Mouse (Mus musculus) spleen, adult 12 weeks (tissue): ENCODE results near the gene Epha8.

Experiments used
- DNase-seq: peaks from one replicate; pipeline ENCODE4 v3.0.0; 2022; ENCODE audit warnings: low spot score

Epha8 gene

DNA sequence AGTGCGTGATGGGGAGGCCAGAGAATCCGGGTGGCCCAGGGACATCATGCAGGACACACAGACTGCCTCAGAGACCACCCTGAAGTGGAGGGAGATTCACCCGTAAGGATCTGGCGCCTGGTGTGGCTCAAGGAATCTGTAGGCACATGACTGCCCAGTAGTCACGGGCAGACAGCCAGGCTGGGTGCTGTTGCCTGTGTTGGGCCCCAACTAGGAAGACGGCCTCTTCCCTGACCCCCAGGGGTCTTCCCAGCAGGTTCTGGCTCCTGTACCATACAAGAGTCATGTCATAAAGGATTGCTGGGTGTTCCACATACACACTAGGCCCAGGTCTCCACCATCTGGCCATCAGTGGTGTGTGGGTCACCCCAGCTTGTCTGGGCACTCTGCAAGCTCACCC lies 2.1 kb downstream of the Epha8 start:
- DNase-seq: no peak

DNA sequence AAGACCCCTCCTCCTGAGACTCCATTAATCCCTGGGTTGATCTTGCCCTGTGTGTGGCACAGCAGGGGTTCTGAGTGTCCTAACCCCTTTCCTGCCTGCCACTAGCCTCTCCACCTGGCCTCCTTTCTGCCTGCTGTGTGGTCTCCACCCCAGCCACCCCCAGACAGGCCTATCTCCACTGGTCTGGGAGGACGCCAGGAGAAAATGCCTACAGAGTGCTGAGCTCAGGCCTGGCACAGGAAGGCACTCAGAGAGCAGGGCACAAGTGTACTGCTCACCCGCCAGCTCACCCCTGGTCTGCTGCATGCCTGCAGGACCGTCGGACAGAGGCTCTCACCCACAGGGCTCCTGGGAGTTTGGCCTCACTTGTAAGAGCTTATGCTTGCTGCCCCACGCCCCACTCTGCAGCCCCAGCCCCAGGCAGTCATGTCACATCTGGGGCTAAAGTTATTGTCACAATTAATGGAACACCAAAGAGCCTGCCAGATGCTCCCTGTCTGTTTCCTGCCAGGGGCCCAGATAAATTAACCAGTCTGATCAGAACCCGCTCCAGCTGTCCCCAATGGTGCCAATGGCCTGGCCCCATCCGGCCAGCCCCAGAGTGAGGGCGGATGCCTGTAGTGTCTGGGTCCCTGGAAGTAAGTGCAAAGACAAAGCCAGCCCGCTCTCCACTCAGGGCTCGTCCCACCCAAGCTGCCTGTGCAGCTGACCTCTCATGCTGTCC lies 7.2 kb downstream of the Epha8 start:
- DNase-seq: no peak

GRCm38 (mm10) chr4:136945397-136945796 lies 11.2 kb downstream of the Epha8 start:
- DNase-seq: no peak

- DNase-seq: no peak
Measured at GRCm38 (mm10) chr4:136944558-136945350, 11.9 kb downstream of the Epha8 start.

- no peak for DNase-seq
Measured at GRCm38 (mm10) chr4:136943175-136943574, 13.4 kb downstream of the Epha8 start.

GRCm38 (mm10) chr4:136942761-136943160 lies 13.9 kb downstream of the Epha8 start:
- no peak for DNase-seq

GRCm38 (mm10) chr4:136937935-136938334 lies 18.7 kb downstream of the Epha8 start:
- no peak for DNase-seq

DNA sequence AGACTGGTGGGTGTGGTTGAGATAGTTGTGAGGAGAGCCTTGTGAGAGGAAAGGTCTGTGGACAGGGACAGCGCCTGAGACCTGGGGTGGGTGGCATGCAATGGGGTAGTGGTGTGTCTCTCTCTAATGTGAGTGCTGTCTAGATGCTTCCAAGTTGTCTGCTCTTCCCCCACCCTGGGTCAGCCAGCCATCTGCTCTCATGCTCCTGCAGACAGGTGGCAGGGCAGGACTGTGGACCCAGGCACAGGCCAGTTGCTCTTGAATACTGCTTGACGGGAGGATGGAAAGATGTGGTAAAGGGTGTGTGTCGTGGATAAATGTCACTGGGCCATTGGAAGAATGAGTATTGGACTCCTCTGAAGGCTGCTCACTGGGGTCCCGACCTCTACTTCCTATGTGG lies 19.3 kb downstream of the Epha8 start:
- no peak for DNase-seq

- DNase-seq: no peak
Measured at GRCm38 (mm10) chr4:136934746-136935613, 21.6 kb downstream of the Epha8 start.

DNA sequence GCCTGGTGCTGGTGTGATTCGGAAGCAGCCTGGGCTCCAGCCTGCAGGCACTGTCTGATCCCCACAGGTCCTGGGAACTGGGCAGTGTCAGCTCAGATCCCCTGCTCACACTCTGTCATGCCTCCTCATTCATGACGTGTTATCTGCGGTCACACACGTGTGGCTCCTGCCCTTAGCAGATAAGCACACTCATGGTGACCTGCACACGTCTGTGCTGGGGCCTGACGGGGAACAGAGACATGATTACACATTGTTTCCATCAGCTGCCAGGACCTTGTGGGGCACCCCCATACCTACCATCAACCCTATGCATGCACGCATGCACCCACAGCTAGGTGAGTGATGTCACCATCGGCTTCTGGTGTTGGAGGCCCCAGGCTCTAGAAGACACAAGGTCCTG lies 26.1 kb downstream of the Epha8 start:
- DNase-seq: no peak

- DNase-seq: no peak
Measured at GRCm38 (mm10) chr4:136928928-136929327, 27.7 kb downstream of the Epha8 start.

GRCm38 (mm10) chr4:136925804-136926203 lies 30.8 kb downstream of the Epha8 start:
- DNase-seq: no peak

GRCm38 (mm10) chr4:136924529-136924928 lies 32.1 kb downstream of the Epha8 start:
- DNase-seq: no peak

- no peak for DNase-seq
Measured at GRCm38 (mm10) chr4:136919526-136919925, 37.1 kb downstream of the Epha8 start.

DNA sequence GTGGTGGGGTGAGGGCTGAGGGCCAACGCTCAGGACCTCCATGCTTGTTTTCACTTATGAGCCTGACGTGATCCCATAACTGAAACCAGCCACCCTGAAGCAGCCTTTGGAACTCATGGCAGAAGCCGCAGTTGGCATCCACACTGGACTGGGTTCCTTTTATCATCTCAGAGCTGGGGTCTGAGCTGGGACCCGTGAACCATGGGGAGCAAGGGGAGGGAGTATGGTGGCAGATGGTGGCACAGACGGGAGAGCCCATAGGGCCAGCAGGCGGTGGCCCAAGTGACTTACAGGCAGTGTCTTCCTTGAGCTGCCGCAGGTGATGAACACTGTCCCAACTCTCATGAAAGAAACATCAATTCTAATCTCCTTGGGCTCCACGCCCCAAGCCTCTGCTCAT lies 37.8 kb downstream of the Epha8 start:
- no peak for DNase-seq

DNA sequence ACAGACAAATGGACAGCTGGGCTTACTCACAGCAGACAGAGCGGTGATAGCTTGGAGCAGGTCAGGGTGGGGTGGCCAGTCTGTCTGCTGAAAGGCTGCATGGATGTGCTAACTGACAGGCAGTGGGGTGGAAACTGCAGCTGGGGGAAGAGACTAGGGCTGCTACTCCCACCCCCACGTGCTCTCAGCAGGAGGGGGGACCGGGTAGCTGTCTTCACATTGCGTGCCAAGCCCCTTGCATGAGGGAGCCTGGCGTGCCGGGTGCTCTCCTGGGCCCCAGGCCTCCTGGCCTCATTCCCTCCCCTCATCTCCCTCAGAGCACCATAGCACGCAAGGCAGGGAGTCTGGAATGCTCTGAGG lies 39.5 kb downstream of the Epha8 start:
- no peak for DNase-seq

- DNase-seq: no peak
Measured at GRCm38 (mm10) chr4:136916359-136917164, 40.1 kb downstream of the Epha8 start.

DNA sequence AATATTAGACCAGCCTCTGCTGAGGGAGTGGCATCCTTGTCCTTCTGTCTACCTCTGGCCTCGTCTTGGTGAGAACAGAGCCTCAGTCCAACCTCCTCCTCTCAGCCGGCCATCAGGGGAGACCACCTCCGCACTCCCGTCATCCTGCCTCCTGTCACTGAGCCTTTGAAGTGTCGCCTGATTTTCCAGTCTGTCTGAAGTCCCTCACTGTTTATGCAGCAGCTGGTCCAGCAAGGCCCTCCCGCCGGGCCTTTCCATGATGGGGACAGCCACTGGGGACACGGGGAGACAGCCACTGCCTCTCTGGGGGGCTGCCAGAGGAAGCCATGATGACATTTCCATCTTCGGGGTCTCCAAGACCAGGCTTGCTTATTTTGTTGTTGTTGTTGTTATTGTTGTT lies 43.8 kb downstream of the Epha8 start:
- no peak for DNase-seq

DNA sequence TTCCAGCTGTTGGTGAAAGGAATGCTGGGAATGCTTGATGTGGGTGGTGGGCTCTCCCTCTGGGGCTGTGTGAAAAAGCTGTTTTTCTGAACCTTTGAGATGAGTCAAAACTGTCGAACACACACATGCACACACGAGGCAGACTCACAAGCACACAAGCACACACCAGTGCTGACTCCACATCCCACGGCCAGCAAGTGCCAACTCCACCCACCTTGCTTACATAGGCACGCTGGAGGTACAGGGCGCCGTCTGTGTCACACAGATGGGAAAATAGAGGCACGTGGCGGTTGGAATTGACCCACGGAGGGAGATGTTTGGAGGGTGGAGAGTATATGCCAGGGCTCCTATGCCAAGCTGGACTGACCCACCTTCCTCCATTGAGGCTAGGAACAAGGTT lies 44.8 kb downstream of the Epha8 start:
- DNase-seq: no peak

GRCm38 (mm10) chr4:136911211-136911646 lies 45.4 kb downstream of the Epha8 start:
- DNase-seq: no peak

- no peak for DNase-seq
Measured at GRCm38 (mm10) chr4:136907809-136908208, 48.8 kb downstream of the Epha8 start.

DNA sequence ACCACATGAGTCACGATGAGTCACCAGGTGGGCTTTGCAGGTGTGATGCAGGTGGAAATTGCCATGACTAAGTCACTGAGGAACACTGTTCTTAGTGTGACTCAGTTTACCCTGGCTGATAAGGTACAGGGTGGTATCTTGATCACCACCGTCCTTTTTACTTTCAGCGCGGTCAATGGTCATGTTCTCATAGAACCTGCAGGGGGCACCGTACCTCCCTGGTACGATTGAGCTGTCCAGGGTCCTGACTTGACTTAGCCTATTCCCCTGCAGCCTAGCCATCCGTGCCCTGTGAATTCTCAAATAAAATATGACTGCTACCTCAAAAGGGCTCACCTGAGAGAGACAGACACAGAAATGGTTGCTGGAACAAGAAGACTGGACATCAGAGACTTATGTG lies 49.6 kb downstream of the Epha8 start:
- DNase-seq: no peak
